Mouse (Mus musculus): Measurements from ENCODE around the gene Fam169b. TPM values are rescaled to one million over a fixed set of nuclear protein-coding genes. Genes with fewer than 3 reads are reported as not detected.

Fam169b gene
- total RNA-seq, 1 experiment from 2014 or later = 0.55 TPM

- no peak for ATAC-seq (replicated peaks; ENCODE audit: low read depth, poor library complexity, severe bottlenecking)
Observed at GRCm38 (mm10) chr7:68311469-68311868, 37.8 kb downstream of the Fam169b start.

DNA sequence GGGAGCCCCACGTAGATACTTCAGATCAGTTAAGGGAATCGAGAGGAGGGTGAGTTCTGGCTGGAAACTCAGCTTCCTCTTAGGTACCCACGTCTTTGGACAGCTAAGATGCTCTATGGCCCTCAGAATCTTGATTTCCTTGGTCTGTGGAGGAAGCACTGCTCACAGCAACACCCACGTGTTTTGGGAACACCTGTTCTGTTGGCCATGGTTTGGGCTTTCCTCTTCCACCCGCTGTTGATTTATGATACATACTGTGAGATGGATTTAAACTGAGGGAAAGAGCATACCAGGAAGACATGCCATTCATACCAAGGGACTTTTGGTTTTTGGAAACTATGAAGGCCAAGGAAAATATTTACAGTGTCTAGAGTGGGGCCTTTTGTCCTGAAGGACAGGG is 38.8 kb downstream of the Fam169b start:
- no peak for ATAC-seq (replicated peaks; ENCODE audit: low read depth, poor library complexity, severe bottlenecking)

- peak; percentile 65 for ATAC-seq (replicated peaks; ENCODE audit: low read depth, poor library complexity, severe bottlenecking)
Observed at GRCm38 (mm10) chr7:68313038-68313782, 39.6 kb downstream of the Fam169b start.

GRCm38 (mm10) chr7:68314286-68314685 is 40.6 kb downstream of the Fam169b start:
- no peak for ATAC-seq (replicated peaks; ENCODE audit: low read depth, poor library complexity, severe bottlenecking)

DNA sequence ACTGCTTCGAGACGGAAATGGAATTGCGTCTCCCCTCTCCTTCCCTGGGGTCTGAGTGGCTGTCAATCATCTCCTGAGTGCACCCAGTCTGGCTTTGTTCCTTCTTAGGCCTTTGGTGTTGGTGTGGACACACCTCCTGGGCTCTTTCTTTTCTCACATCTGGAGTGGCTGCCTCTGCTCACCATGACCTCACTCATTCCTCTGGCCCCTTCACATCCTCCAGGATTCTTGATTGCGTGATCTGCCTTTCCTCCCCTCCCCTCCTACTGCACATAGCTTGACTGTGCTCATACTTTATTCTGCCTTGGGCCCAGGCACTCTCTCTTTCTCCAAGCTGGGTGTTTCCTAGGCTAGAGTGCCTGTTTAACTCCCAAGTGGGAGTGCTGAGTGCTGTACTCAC is 41.4 kb downstream of the Fam169b start:
- no peak for ATAC-seq (replicated peaks; ENCODE audit: low read depth, poor library complexity, severe bottlenecking)

- no peak for ATAC-seq (replicated peaks; ENCODE audit: low read depth, poor library complexity, severe bottlenecking)
Observed at GRCm38 (mm10) chr7:68318006-68318788, 44.6 kb downstream of the Fam169b start.

GRCm38 (mm10) chr7:68318979-68319378 is 45.3 kb downstream of the Fam169b start:
- no peak for ATAC-seq (replicated peaks; ENCODE audit: low read depth, poor library complexity, severe bottlenecking)

DNA sequence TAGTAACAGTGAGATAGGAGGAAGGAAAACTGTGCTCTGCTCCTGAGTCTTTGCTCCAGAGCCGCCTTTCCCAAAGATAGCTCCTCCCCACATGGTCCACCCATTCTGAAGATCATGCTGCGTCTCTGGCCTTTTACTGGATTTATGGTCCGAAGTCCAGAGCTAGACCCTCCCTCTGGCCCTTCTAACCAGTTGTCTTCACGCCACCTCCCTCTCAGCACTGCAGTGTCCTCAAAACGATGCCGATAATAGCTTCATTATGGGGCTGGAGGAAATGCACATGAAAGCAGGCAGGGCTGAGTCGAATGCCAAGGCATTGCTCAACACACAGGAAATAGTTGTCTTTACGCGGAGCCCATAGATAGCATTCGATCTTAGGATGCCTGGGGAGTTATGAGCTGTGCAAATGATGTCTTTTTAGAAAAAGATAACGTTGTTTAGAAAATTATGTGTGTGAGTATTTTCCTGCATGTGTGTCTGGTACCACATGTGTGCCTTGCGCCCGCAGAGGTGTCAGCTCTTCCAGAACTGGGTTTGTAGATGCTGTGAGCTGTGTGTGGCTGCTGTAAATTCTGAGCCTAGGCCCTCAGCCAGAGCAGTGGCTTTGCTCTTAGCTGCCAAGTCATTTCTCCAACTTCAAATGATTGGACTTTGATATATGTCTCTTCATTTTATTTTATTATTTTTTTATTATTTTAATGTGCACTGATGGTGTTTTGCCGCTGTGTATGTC is 46.6 kb downstream of the Fam169b start:
- ATAC-seq (replicated peaks; ENCODE audit: low read depth, poor library complexity, severe bottlenecking) = peak; percentile 63

GRCm38 (mm10) chr7:68323051-68323450 is 49.4 kb downstream of the Fam169b start:
- no peak for ATAC-seq (replicated peaks; ENCODE audit: low read depth, poor library complexity, severe bottlenecking)

GRCm38 (mm10) chr7:68326190-68326722 is 52.6 kb downstream of the Fam169b start:
- ATAC-seq (replicated peaks; ENCODE audit: low read depth, poor library complexity, severe bottlenecking) = no peak

GRCm38 (mm10) chr7:68329000-68329399 is 55.4 kb downstream of the Fam169b start:
- ATAC-seq (replicated peaks; ENCODE audit: low read depth, poor library complexity, severe bottlenecking) = no peak

GRCm38 (mm10) chr7:68332799-68333198 is 59.2 kb downstream of the Fam169b start:
- no peak for ATAC-seq (replicated peaks; ENCODE audit: low read depth, poor library complexity, severe bottlenecking)

- no peak for ATAC-seq (replicated peaks; ENCODE audit: low read depth, poor library complexity, severe bottlenecking)
Observed at GRCm38 (mm10) chr7:68337080-68337781, 63.6 kb downstream of the Fam169b start.

DNA sequence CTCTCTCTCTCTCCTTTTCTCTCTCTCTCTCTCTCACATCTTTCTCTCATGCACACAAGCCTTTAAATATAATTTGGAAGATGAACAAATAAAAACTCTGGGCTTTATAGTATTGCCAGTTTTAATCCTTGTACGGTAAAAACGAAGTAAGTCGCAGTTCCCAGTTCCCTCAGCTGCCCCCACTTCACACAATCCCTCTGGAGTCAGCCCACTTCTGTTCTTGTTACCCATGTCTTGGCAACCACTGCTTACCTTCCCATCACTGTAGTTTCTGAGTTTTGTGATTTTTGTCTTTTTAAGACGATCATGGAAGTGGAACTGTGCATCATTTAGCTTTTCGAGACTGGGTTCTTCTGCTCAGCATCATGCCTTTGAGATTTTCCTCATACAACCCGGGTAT is 65.0 kb downstream of the Fam169b start:
- ATAC-seq (replicated peaks; ENCODE audit: low read depth, poor library complexity, severe bottlenecking) = no peak

DNA sequence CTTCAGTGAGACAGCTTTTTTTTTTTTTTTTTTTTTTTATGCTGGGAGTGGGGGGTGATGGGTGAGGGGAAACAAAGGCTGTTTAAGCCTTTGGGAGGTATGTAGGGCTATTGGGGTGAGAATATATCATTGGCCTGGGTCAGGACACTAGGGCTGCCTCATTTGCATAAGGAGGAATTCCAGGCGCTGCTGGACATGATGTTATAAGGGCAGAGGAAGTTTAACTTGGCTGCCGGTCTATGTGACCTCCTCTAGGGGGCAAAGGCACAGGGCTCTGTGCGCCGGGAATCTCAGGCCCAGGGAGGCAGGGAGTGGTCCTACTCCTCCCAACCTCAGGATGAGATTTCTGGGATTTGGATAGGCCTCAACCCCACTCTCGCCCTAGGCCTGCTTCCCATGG is 70.9 kb downstream of the Fam169b start:
- ATAC-seq (replicated peaks; ENCODE audit: low read depth, poor library complexity, severe bottlenecking) = no peak

- no peak for ATAC-seq (replicated peaks; ENCODE audit: low read depth, poor library complexity, severe bottlenecking)
Observed at GRCm38 (mm10) chr7:68345963-68346362, 72.3 kb downstream of the Fam169b start.

DNA sequence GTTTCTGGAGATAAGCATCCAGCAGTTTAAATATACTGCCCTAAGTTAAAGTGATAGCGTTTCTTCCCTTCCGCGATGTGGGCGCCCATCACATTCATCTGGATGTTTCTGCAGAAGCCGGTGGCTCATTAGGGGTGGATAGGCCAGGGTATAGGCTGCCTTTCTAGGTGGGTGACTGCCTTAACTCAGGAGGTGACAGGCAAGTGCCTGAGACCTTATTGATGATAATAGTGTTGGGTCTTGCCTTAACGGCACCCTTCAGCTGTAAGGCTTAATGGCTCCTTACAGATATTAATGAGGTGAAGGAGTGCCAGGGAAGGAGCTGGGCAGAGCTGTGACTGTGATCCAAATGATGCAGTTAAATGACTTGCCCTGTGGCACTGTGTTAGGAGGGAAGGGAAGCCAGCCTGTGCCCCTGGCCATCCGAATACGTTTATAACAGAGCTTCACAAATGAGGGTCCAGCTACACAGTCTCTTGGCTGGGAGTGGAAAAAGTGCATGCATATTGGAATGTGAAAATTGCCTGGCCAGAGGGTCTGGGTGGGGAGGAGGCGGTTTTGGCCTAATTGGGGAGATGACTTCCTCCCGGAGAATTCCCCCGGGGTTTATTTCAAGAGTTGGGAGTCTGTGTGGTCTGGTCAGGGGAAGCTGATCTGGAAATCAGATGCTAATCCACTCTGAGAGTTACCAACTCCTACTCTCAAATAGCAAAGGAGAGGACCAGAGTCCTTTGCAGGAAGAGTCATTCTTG is 81.9 kb downstream of the Fam169b start:
- no peak for ATAC-seq (replicated peaks; ENCODE audit: low read depth, poor library complexity, severe bottlenecking)

DNA sequence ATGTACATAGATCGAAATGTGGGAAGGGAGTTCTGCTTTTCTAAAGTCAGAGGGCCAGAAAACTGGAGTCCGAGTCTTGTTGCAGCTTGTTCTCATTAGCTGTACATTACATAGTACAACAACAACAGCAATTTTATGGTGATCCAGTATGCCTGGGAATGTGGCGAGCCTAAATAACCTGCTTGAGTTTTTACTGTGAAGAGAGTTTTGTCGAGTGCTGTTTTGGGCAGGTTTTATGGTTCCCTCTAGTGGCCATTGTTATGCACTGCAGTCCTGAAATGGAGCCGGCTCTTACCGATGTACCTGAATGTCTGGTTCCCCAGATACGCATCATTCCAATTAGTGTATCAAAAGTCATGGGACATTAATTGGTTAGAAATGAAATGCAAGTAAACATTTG is 83.8 kb downstream of the Fam169b start:
- ATAC-seq (replicated peaks; ENCODE audit: low read depth, poor library complexity, severe bottlenecking) = peak; percentile 90

DNA sequence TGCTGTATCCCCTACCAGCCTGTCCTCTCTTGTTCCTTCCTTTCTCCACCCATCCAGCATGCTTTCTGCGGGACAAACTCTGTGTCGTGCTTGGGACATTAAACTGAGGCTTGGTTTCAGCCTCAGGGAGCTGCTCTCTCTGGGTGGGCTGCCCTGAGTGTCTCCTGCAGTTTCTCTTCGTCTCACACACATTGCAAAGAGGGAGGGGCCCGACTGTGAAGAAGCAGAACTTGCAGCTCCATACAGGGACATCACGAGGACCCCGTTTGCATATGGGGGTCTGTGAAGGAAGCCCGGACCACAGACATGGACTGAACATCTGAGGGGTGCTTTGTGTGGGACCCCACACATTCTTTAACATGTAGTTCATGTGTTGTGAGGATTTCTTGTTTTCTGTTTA is 89.0 kb downstream of the Fam169b start:
- ATAC-seq (replicated peaks; ENCODE audit: low read depth, poor library complexity, severe bottlenecking) = no peak
